Mouse (Mus musculus) heart, postnatal 4 days (tissue): ENCODE measurements at regions not wholly inside any gene's neighbourhood (a gene's known extent, or its start where the extent isn't known, plus 50 kb on each side); places are given as distances from the start of the nearest gene placed in this dataset.
A peak's percentile ranks its signal among the peaks of the same experiment; 100 is the strongest.

Experiments used
- DNase-seq: peaks from one replicate; pipeline ENCODE4 v3.0.0; 2021

GRCm38 (mm10) chr10:124320191-124321110 lies 1056.7 kb downstream of the Fam19a2 start:
- no peak for DNase-seq

- no peak for DNase-seq
These were observed 1056.8 kb downstream of the Slc16a7 start for GRCm38 (mm10) chr10:124332491-124332890.

GRCm38 (mm10) chr10:124338923-124339322 lies 1050.3 kb downstream of the Slc16a7 start:
- no peak for DNase-seq

- peak; percentile 40 for DNase-seq
These were observed 1040.0 kb downstream of the Slc16a7 start for GRCm38 (mm10) chr10:124349300-124349699.

GRCm38 (mm10) chr10:124362795-124363194 lies 1026.5 kb downstream of the Slc16a7 start:
- no peak for DNase-seq

GRCm38 (mm10) chr10:124370994-124371393 lies 1018.3 kb downstream of the Slc16a7 start:
- DNase-seq: no peak

- no peak for DNase-seq
These were observed 986.6 kb downstream of the Slc16a7 start for GRCm38 (mm10) chr10:124402647-124403046.

- no peak for DNase-seq
These were observed 979.6 kb downstream of the Slc16a7 start for GRCm38 (mm10) chr10:124409633-124410032.

GRCm38 (mm10) chr10:124416531-124416930 lies 972.7 kb downstream of the Slc16a7 start:
- no peak for DNase-seq

- DNase-seq: no peak
These were observed 965.8 kb downstream of the Slc16a7 start for GRCm38 (mm10) chr10:124423418-124423817.
